In the genomic region with DNA sequence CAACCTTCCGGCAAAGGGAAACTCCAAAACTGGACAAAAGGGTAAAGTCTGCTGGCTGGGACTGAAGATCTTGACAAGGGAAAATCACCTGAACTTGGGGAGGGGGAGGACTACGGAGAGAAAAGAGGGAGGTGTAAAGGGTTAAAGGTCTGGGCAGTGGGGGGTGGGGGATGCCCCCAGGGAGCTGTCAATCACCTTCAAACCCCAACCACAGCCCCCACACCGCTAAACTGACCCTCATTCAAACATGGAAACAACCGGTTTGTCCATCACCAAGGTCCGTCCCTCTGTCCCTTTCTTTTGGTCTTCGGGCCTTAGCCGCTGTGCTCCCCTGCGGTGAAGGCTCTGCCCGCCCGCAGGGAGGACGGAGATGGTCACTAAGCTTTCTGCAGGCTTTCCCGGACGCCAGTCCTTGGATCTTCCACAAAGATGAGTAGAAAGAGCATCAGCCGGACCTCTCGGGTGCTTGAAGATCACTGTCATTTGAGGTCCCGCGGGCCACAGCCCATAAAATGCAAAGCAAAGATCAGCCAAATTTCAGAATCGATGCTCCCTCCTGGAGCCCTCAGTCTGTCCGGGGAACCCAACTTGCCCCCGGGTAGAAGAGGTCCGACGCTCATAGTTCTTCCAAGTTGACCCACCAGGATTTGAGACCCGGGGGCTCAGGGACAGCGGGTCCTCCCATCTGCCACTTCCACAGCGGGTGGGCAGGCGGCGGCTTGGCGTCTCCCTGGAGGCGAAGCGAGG, we compare ENCODE assay signal across 8 mouse cellular contexts. TPM values are rescaled to one million over a fixed set of nuclear protein-coding genes. Genes with fewer than 3 reads are reported as not detected.
A peak's percentile ranks its signal among the peaks of the same experiment; 100 is the strongest.
DNase-seq lines count a peak whose midpoint lies in the region; ATAC-seq and TF ChIP-seq lines count a peak whose summit lies in the region.

No protein-coding gene starts in this region.

- H3K27me3 ChIP-seq in forebrain, embryonic 13.5 days = peaks cover 87% of the 10 kb centered on the region
- H3K27me3 ChIP-seq in limb, embryonic 13.5 days = peaks cover 92% of the 10 kb centered on the region
- H3K27me3 ChIP-seq in stomach, embryonic 15.5 days (replicated peaks) = peaks cover 78% of the 10 kb centered on the region

- no peak for ATAC-seq in forebrain, embryonic 13.5 days
- no peak for ATAC-seq in limb, embryonic 13.5 days (ENCODE audit: low FRiP score, low read depth)
- ATAC-seq in stomach, embryonic 15.5 days (ENCODE audit: insufficient read depth, low FRiP score, low read depth) = no peak

- H3K9ac ChIP-seq in forebrain, embryonic 13.5 days = peak overlapping the region; percentile 81
- H3K9ac ChIP-seq in limb, embryonic 13.5 days = peak overlapping the region; percentile 82
- no peak overlapping the region for H3K9ac ChIP-seq in stomach, embryonic 15.5 days

- no peak overlapping the region for H3K27ac ChIP-seq in left cerebral cortex, adult 2 months
- H3K27ac ChIP-seq in forebrain, embryonic 13.5 days = no peak overlapping the region
- H3K27ac ChIP-seq in limb, embryonic 13.5 days = no peak overlapping the region
- H3K27ac ChIP-seq in stomach, embryonic 15.5 days = no peak overlapping the region

- peak overlapping the region; percentile 77 for H3K4me3 ChIP-seq in left cerebral cortex, adult 2 months
- H3K4me3 ChIP-seq in forebrain, embryonic 13.5 days = peak overlapping the region; percentile 69
- peak overlapping the region; percentile 71 for H3K4me3 ChIP-seq in limb, embryonic 13.5 days
- H3K4me3 ChIP-seq in stomach, embryonic 15.5 days (replicated peaks) = peak overlapping the region; percentile 66

- peaks cover 29% of the 10 kb centered on the region for H3K4me1 ChIP-seq in forebrain, embryonic 13.5 days
- peaks cover 33% of the 10 kb centered on the region for H3K4me1 ChIP-seq in limb, embryonic 13.5 days
- H3K4me1 ChIP-seq in stomach, embryonic 15.5 days = peaks cover 24% of the 10 kb centered on the region

- peak overlapping the region; percentile 85 for H3K4me2 ChIP-seq in forebrain, embryonic 13.5 days
- H3K4me2 ChIP-seq in limb, embryonic 13.5 days (replicated peaks) = peak overlapping the region; percentile 84
- H3K4me2 ChIP-seq in stomach, embryonic 15.5 days = peak overlapping the region; percentile 90

- intact Hi-C loops in left cerebral cortex, adult 2 months (cut with DNase I) = loop anchor here (10.0 kb wide), 1 partner anchor 263 kb away; a partner anchor contains a TSS

- H3K36me3 ChIP-seq in forebrain, embryonic 13.5 days (ENCODE audit: poor library complexity, severe bottlenecking) = no peaks in the 10 kb centered on the region
- H3K36me3 ChIP-seq in limb, embryonic 13.5 days = no peaks in the 10 kb centered on the region
- H3K36me3 ChIP-seq in stomach, embryonic 15.5 days = no peaks in the 10 kb centered on the region

- no peaks in the 10 kb centered on the region for H3K9me3 ChIP-seq in forebrain, embryonic 13.5 days (replicated peaks)
- H3K9me3 ChIP-seq in limb, embryonic 13.5 days = no peaks in the 10 kb centered on the region
- H3K9me3 ChIP-seq in stomach, embryonic 15.5 days = no peaks in the 10 kb centered on the region

- WGBS in forebrain, embryonic 13.5 days = 2% methylated on average over 30 of the region's 30 CpGs
- 5% methylated on average over 30 of the region's 30 CpGs for WGBS in limb, embryonic 13.5 days
- 11% methylated on average over 30 of the region's 30 CpGs for whole genome bisulfite sequencing in stomach, embryonic 15.5 days

- DNase-seq in left cerebral cortex, adult 2 months (ENCODE audit: extremely low spot score in 1 of 2, low spot score in 2 of 2) = peak in 1 of 2 experiments; percentile 33
- DNase-seq in left cerebral cortex, adult 11 months (ENCODE audit: low spot score) = no peak
- DNase-seq in thymus, postnatal 36 days = no peak
- DNase-seq in adipocyte (ENCODE audit: low spot score) = no peak
- no peak for DNase-seq in layer of hippocampus, adult 18-20 months (ENCODE audit: low spot score in 2 of 2)

- TF ChIP-seq CTCF in left cerebral cortex, adult 2 months (IDR thresholded peaks at IDR 0.05) = no peak

RNA-seq across cellular contexts. Expression of a gene that starts 1.8 kb away (rescaled TPM):
- 100 to 1,000 TPM in 1 of 2 experiments, 10 to 100 TPM in 1; 99.9 to 107 TPM for total RNA-seq in left cerebral cortex, adult 2 months (2021)
- polyA plus RNA-seq in forebrain, embryonic 13.5 days (2015; fragmentation: Nextera tagmentation; extraction: Ambion mirVana) = 3.5 and 3.9 TPM in 2 replicates
- 3.5 and 4.6 TPM in 2 replicates for polyA plus RNA-seq in limb, embryonic 13.5 days (2015; fragmentation: Nextera tagmentation; extraction: Ambion mirVana)
- 3.7 and 3.9 TPM in 2 replicates for polyA plus RNA-seq in stomach, embryonic 15.5 days (2015; fragmentation: Nextera tagmentation; extraction: Ambion mirVana)
- 10 to 100 TPM; 46.1 to 48.8 TPM for total RNA-seq in layer of hippocampus, adult 18-20 months (2021)

RNA-seq across cellular contexts. Expression of a gene that starts 35.5 kb away (rescaled TPM):
- total RNA-seq in left cerebral cortex, adult 2 months (2021) = 100 to 1,000 TPM; 143 to 147 TPM
- polyA plus RNA-seq in forebrain, embryonic 13.5 days (2015; fragmentation: Nextera tagmentation; extraction: Ambion mirVana) = 3.2 and 3.5 TPM in 2 replicates
- 2.9 and 3.3 TPM in 2 replicates for polyA plus RNA-seq in limb, embryonic 13.5 days (2015; fragmentation: Nextera tagmentation; extraction: Ambion mirVana)
- polyA plus RNA-seq in stomach, embryonic 15.5 days (2015; fragmentation: Nextera tagmentation; extraction: Ambion mirVana) = 2.2 TPM in 2 replicates
- total RNA-seq in layer of hippocampus, adult 18-20 months (2021) = 100 to 1,000 TPM; 122 to 137 TPM

RNA-seq across cellular contexts. Expression of a gene that starts 51.7 kb away (rescaled TPM):
- total RNA-seq in left cerebral cortex, adult 2 months (2021) = 100 to 1,000 TPM; 308 to 318 TPM
- 5.6 and 6.4 TPM in 2 replicates for polyA plus RNA-seq in forebrain, embryonic 13.5 days (2015; fragmentation: Nextera tagmentation; extraction: Ambion mirVana)
- 0.32 and 0.48 TPM in 2 replicates for polyA plus RNA-seq in limb, embryonic 13.5 days (2015; fragmentation: Nextera tagmentation; extraction: Ambion mirVana)
- polyA plus RNA-seq in stomach, embryonic 15.5 days (2015; fragmentation: Nextera tagmentation; extraction: Ambion mirVana) = 0.33 and 0.44 TPM in 2 replicates
- total RNA-seq in layer of hippocampus, adult 18-20 months (2021) = 100 to 1,000 TPM; 218 to 221 TPM

RNA-seq across cellular contexts. Expression of a gene that starts 57.9 kb away (rescaled TPM):
- 10 to 100 TPM; 47.7 to 57.6 TPM for total RNA-seq in left cerebral cortex, adult 2 months (2021)
- polyA plus RNA-seq in forebrain, embryonic 13.5 days (2015; fragmentation: Nextera tagmentation; extraction: Ambion mirVana) = 12.8 and 17.3 TPM in 2 replicates
- polyA plus RNA-seq in limb, embryonic 13.5 days (2015; fragmentation: Nextera tagmentation; extraction: Ambion mirVana) = 11.2 and 13.5 TPM in 2 replicates
- polyA plus RNA-seq in stomach, embryonic 15.5 days (2015; fragmentation: Nextera tagmentation; extraction: Ambion mirVana) = 37.2 and 40.7 TPM in 2 replicates
- total RNA-seq in layer of hippocampus, adult 18-20 months (2021) = 10 to 100 TPM; 51.3 to 52.0 TPM
